Mouse (Mus musculus) liver, postnatal 0 days (tissue): ENCODE measurements around the gene Unc119.

ENCODE experiments used
- CTCF ChIP-seq: sonication (generic); IDR thresholded peaks from 2 replicates; pipeline ENCODE4 v1.5.1; 2016; ENCODE audit warnings: antibody characterized with exemption, low read depth
- EP300 ChIP-seq: IDR thresholded peaks from 2 replicates; pipeline ENCODE4 v1.6.1; 2016; ENCODE audit warnings: antibody characterized with exemption, low read depth, mild to moderate bottlenecking

DNA sequence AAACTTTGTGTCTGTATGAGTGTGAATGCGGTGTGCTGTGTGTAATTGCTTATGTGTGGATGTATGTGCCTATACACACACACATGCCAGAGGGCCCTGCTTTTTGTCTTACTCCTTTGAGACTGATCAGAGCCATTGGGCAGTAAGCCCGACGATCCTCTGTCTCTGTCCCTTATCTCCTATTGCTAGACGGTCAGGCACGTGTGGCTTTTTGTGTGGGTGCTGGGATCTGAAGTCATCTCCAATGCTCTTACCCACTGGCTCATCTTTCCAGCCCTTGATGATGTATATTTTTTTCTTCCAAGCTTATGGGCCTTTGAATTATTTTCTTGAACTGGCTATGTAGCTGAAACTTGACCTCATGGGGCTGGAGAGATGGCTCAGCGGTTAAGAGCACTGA, 11.6 kb downstream of the Unc119 start:
- no peak for TF ChIP-seq EP300
- no peak for TF ChIP-seq CTCF
